Mouse (Mus musculus) megakaryocyte, embryonic 14.5 days (primary cell): ENCODE results near the gene Adamts8.

Experiments
- FLI1 ChIP-seq: IDR thresholded peaks from 2 replicates; pipeline ENCODE4 v1.6.1; 2012; ENCODE audit warnings: low read length, inconsistent platforms, mixed read lengths
- GATA1 ChIP-seq: IDR thresholded peaks from 3 replicates; pipeline ENCODE4 v1.6.1; 2012; ENCODE audit warnings: mixed read lengths, low read length, inconsistent platforms, borderline replicate concordance

DNA sequence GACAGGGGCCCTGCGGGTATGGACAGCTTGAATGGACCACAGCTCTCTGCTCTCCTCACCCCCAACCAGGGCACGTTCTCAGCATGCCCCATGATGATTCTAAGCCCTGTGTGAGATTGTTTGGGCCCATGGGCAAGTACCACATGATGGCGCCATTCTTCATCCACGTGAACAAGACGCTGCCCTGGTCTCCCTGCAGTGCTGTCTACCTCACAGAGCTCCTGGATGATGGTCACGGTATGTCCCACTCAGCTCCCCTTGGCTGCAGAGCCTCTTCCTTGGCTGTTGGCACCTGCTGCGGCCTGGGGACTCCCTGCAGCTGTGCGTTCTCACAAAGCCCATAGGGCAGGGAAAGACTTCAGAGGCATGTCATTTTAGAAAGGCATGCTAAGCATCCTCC lies 10.9 kb downstream of the Adamts8 start:
- TF ChIP-seq GATA1 (no peak), FLI1 (no peak)
